Mouse (Mus musculus): ENCODE results near the gene Gm9747.

- TF ChIP-seq CTCF (IDR thresholded peaks at IDR 0.05; ENCODE audit: borderline replicate concordance, extremely low read depth, insufficient read depth, insufficient read length) (no peak), POLR2A (IDR thresholded peaks at IDR 0.05; ENCODE audit: borderline replicate concordance, extremely low read depth, insufficient read depth, insufficient read length, poor library complexity, severe bottlenecking) (no peak)
Measured at GRCm38 (mm10) chr1:82260055-82260454, 27.1 kb downstream of the Gm9747 start.

Data from brain, embryonic 14.5 days (tissue).